Mouse (Mus musculus) stomach, embryonic 14.5 days (tissue): ENCODE results near the gene Nap1l4. TPM values are rescaled to one million over a fixed set of nuclear protein-coding genes. Genes with fewer than 3 reads are reported as not detected.

Experiments
- ATAC-seq: fragments of 200-750 bp; cut with Nextera tagmentation; 2 replicates; pipeline ENCODE4 v1.8.0; 2017; ENCODE audit warnings: low read depth, moderate TSS enrichment; ENCODE audit not compliant: insufficient number of reproducible peaks, insufficient read depth, low FRiP score
- H3K27ac ChIP-seq: fragments of 300-500 bp; sonication (generic); 2 replicates; pipeline ENCODE4 v1.5.1; 2014; ENCODE audit warnings: mild to moderate bottlenecking, low read length, moderate library complexity, mixed read lengths
- H3K27me3 ChIP-seq: fragments of 300-500 bp; sonication (generic); 2 replicates; pipeline ENCODE4 v1.6.1; 2014; ENCODE audit warnings: low read length, control low read depth, mixed read lengths; ENCODE audit not compliant: control insufficient read depth, insufficient read depth
- H3K36me3 ChIP-seq: fragments of 300-500 bp; sonication (generic); 2 replicates; pipeline ENCODE4 v1.6.1; 2014; ENCODE audit warnings: mild to moderate bottlenecking, control low read depth, low read length, moderate library complexity, mixed read lengths; ENCODE audit not compliant: control insufficient read depth, insufficient read depth
- H3K4me1 ChIP-seq: fragments of 300-500 bp; sonication (generic); 2 replicates; pipeline ENCODE4 v1.6.1; 2014; ENCODE audit warnings: low read length, control low read depth, mixed read lengths; ENCODE audit not compliant: control insufficient read depth, insufficient read depth
- H3K4me2 ChIP-seq: fragments of 300-500 bp; sonication (generic); replicated peaks from 2 replicates; pipeline ENCODE4 v1.6.1; 2014; ENCODE audit warnings: low read depth, low read length, control low read depth
- H3K4me3 ChIP-seq: fragments of 300-500 bp; sonication (generic); 2 replicates; pipeline ENCODE4 v1.5.1; 2014; ENCODE audit warnings: low read depth, low read length, control low read depth
- H3K9ac ChIP-seq: fragments of 300-500 bp; sonication (generic); replicated peaks from 2 replicates; pipeline ENCODE4 v1.6.1; 2014; ENCODE audit warnings: low read depth, mild to moderate bottlenecking, control low read depth, low read length, moderate library complexity, mixed read lengths
- H3K9me3 ChIP-seq: fragments of 300-500 bp; sonication (generic); 2 replicates; pipeline ENCODE4 v1.6.1; 2016; ENCODE audit warnings: low read depth, low read length, control low read depth; ENCODE audit not compliant: control insufficient read depth
- WGBS: fragments of 180-500 bp; shearing (Covaris S2); extraction: QIAGEN DNeasy Blood & Tissue Kit; methylation state at CpG from one replicate; pipeline ENCODE4 v1.1.7; 2014; 5-methylcytosine and 5-hydroxymethylcytosine counted together
- polyA plus RNA-seq: library from polyadenylated mRNA; unstranded; fragments of >200 nt; fragmentation: Nextera tagmentation; extraction: Ambion mirVana; gene quantifications from 2 replicates; pipeline ENCODE4 v1.2.1, GENCODE M21; 2014

The Nap1l4 gene
- polyA plus RNA-seq, 1 experiment from 2014 or later = 120 TPM

GRCm38 (mm10) chr7:143565015-143565647, 16.2 kb upstream of the Nap1l4 start:
- ATAC-seq = no peak
- Histone ChIP-seq H3K36me3 (peaks cover 78% of the 10 kb centered on the region), H3K27me3 (no peaks in the 10 kb centered on the region), H3K4me3 (no peak overlapping the region), H3K4me1 (no peaks in the 10 kb centered on the region), H3K9ac (no peak overlapping the region), H3K27ac (no peak overlapping the region), H3K4me2 (no peak overlapping the region), H3K9me3 (no peaks in the 10 kb centered on the region)
- 90% methylated on average over 6 of the region's 6 CpGs for WGBS

GRCm38 (mm10) chr7:143563787-143564186, 14.9 kb upstream of the Nap1l4 start:
- no peaks in the 10 kb centered on the region for H3K9me3 ChIP-seq
- no peak for ATAC-seq
- no peaks in the 10 kb centered on the region for H3K27me3 ChIP-seq
- no peak overlapping the region for H3K4me3 ChIP-seq
- peaks cover 69% of the 10 kb centered on the region for H3K36me3 ChIP-seq
- no peak overlapping the region for H3K4me2 ChIP-seq
- 87% methylated on average over 5 of the region's 5 CpGs for WGBS
- H3K4me1 ChIP-seq = no peaks in the 10 kb centered on the region
- H3K27ac ChIP-seq = no peak overlapping the region
- H3K9ac ChIP-seq = no peak overlapping the region

GRCm38 (mm10) chr7:143557616-143558015, 8.7 kb upstream of the Nap1l4 start:
- peaks cover 43% of the 10 kb centered on the region for H3K36me3 ChIP-seq
- 94% methylated on average over 7 of the region's 7 CpGs for WGBS
- no peak for ATAC-seq

GRCm38 (mm10) chr7:143556964-143557610, 8.2 kb upstream of the Nap1l4 start:
- Histone ChIP-seq H3K9me3 (no peaks in the 10 kb centered on the region), H3K9ac (no peak overlapping the region), H3K27me3 (no peaks in the 10 kb centered on the region), H3K36me3 (peaks cover 39% of the 10 kb centered on the region), H3K27ac (no peak overlapping the region), H3K4me1 (no peaks in the 10 kb centered on the region), H3K4me2 (no peak overlapping the region), H3K4me3 (no peak overlapping the region)
- ATAC-seq = no peak
- WGBS = 84% methylated on average over 8 of the region's 8 CpGs

More at GRCm38 (mm10) chr7:143557616-143558015, 8.7 kb upstream of the Nap1l4 start:
- Histone ChIP-seq H3K4me3 (no peak overlapping the region), H3K9me3 (no peaks in the 10 kb centered on the region), H3K4me2 (no peak overlapping the region), H3K27ac (no peak overlapping the region), H3K27me3 (no peaks in the 10 kb centered on the region), H3K9ac (no peak overlapping the region), H3K4me1 (no peaks in the 10 kb centered on the region)

- H3K27me3 ChIP-seq = no peaks in the 10 kb centered on the region
- peak overlapping the region; percentile 95 for H3K4me3 ChIP-seq
- peak overlapping the region; percentile 87 for H3K27ac ChIP-seq
- WGBS = 30% methylated on average over 2 of the region's 2 CpGs
- no peaks in the 10 kb centered on the region for H3K9me3 ChIP-seq
- peak overlapping the region; percentile 45 for H3K9ac ChIP-seq
- ATAC-seq = no peak
- peaks cover 8% of the 10 kb centered on the region; the same call in 1 of the 2 replicates for H3K4me1 ChIP-seq
- peaks cover 7% of the 10 kb centered on the region; the same call in 1 of the 2 replicates for H3K36me3 ChIP-seq
- peak overlapping the region; percentile 80 for H3K4me2 ChIP-seq
These were observed 798 bp upstream of the Nap1l4 start for GRCm38 (mm10) chr7:143549588-143550220.

GRCm38 (mm10) chr7:143548231-143548961, 510 bp downstream of the Nap1l4 start:
- peak; percentile 60 for ATAC-seq
- H3K4me2 ChIP-seq = peak overlapping the region; percentile 75
- H3K36me3 ChIP-seq = 0 out of 2 replicates have a peak, but pooled peaks cover 5% of the 10 kb centered on the region
- WGBS = under 1% methylated on average over 39 of the region's 63 CpGs
- H3K27me3 ChIP-seq = no peaks in the 10 kb centered on the region
- H3K27ac ChIP-seq = peak overlapping the region; percentile 91
- H3K4me3 ChIP-seq = peak overlapping the region; percentile 95
- no peaks in the 10 kb centered on the region for H3K9me3 ChIP-seq
- H3K9ac ChIP-seq = peak overlapping the region; percentile 90
- peaks cover 13% of the 10 kb centered on the region; the same call in 1 of the 2 replicates for H3K4me1 ChIP-seq

- no peak overlapping the region for H3K27ac ChIP-seq
These were observed 2.4 kb downstream of the Nap1l4 start for GRCm38 (mm10) chr7:143546554-143546953.

GRCm38 (mm10) chr7:143544368-143544767, 4.5 kb downstream of the Nap1l4 start:
- H3K4me2 ChIP-seq = no peak overlapping the region
- peaks cover 13% of the 10 kb centered on the region for H3K36me3 ChIP-seq
- no peaks in the 10 kb centered on the region for H3K27me3 ChIP-seq
- no peak overlapping the region for H3K9ac ChIP-seq
- no peak overlapping the region for H3K4me3 ChIP-seq
- no peak for ATAC-seq
- WGBS = 87% methylated on average over 2 of the region's 2 CpGs
- peaks cover 18% of the 10 kb centered on the region; the same call in 1 of the 2 replicates for H3K4me1 ChIP-seq
- H3K9me3 ChIP-seq = no peaks in the 10 kb centered on the region
- H3K27ac ChIP-seq = no peak overlapping the region

More at GRCm38 (mm10) chr7:143546554-143546953, 2.4 kb downstream of the Nap1l4 start:
- WGBS = 47% methylated on average over 2 of the region's 2 CpGs
- no peak for ATAC-seq
- H3K36me3 ChIP-seq = peaks cover 5% of the 10 kb centered on the region; the same call in 1 of the 2 replicates
- H3K4me3 ChIP-seq = no peak overlapping the region
- H3K9me3 ChIP-seq = no peaks in the 10 kb centered on the region
- no peak overlapping the region for H3K9ac ChIP-seq
- H3K4me2 ChIP-seq = 0 out of 2 replicates have a peak overlapping the region, but pooled peaks have one; percentile 20
- no peaks in the 10 kb centered on the region for H3K27me3 ChIP-seq
- H3K4me1 ChIP-seq = peaks cover 18% of the 10 kb centered on the region; the same call in 1 of the 2 replicates
